Mouse (Mus musculus): Measurements from ENCODE around the gene Tgm4. TPM values are rescaled to one million over a fixed set of nuclear protein-coding genes. Genes with fewer than 3 reads are reported as not detected.

Tgm4 gene
- polyA plus RNA-seq, 1 experiment from 2014 or later, result 0.28 TPM

DNA sequence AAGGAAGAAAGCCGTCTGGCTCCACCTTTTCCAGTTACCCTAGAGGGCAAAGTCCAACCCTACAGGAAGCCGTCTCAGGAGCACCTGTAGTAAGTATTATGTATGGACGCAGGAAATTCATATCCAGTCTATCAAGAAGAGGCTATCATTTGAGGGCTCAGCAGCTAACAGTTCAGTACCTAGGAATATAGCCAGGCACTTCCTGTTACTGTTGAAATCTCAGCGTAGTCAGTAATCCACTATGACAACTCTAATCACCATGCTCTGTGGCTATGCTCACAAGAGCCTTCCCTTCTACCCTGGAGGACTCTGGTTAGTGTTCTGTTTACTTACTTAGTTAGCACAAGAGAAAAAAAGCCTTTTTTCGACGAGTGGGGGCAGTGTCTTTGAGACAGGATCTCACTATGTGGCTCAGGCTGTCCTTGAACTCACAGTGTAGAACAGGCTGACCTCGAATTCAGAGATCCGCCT, 77.3 kb downstream of the Tgm4 start:
- H3K4me1 ChIP-seq, result peaks cover 19% of the 10 kb centered on the region
- H3K9me3 ChIP-seq, result no peaks in the 10 kb centered on the region
- no peak for ATAC-seq (ENCODE audit: insufficient number of reproducible peaks, insufficient read depth, low FRiP score, low TSS enrichment)
- 54% methylated on average over 8 of the region's 8 CpGs for WGBS
- peak overlapping the region; percentile 69 for H3K4me2 ChIP-seq (replicated peaks)
- peak overlapping the region; percentile 75 for H3K4me3 ChIP-seq
- H3K9ac ChIP-seq, result peak overlapping the region; percentile 91; the same call in 1 of the 2 replicates
- peaks cover 11% of the 10 kb centered on the region; the same call in 1 of the 2 replicates for H3K36me3 ChIP-seq
- H3K27me3 ChIP-seq, result no peaks in the 10 kb centered on the region
- no peak overlapping the region for H3K27ac ChIP-seq

DNA sequence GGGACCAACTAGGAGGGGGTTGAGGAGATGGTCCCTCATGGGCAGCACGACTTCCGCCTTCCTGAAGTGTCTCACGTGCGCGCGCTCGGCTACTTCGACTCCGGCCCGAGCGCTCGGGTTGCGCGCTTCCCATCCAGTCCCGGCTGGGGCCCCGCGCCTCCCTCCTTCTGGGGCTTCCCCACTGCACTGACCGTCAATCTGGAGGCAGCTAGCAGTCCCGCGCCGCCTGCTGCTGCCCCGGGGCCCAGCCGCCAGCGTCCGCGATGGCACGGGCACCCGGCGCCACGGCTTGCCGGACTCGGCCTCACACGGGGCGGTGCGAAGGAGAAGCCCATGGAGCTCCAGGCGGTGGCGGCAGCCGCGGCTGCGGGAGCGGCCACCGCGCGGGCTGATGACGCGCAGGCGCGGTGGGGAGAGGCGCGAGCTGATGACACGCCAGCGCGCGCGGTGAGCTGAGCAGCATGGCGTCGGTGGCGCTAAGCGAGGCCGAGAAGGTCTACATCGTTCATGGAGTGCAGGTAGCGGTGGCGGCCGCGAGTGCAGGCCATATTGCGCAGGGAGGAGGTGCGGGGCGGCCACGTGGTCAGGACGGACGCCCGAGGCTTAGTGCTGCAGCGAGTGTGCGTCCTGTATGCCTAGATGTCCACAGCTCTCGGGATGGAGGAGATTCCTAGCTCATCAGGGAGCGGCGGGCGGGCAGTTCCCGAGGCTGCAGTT, 78.4 kb downstream of the Tgm4 start, which contains the start of the genes Zdhhc3 and Exosc7:
Gene Zdhhc3 (minus strand): TSS at position 401 of the 717 bp plus-strand sequence.
Gene Exosc7 (plus strand): TSS at position 411 of the 717 bp plus-strand sequence.
- under 1% methylated on average over 79 of the region's 79 CpGs for WGBS
- ATAC-seq (ENCODE audit: insufficient number of reproducible peaks, insufficient read depth, low FRiP score, low TSS enrichment), result peak; percentile 93
- Histone ChIP-seq H3K4me1 (peaks cover 19% of the 10 kb centered on the region), H3K36me3 (peaks cover 12% of the 10 kb centered on the region; the same call in 1 of the 2 replicates), H3K4me3 (peak within 1 kb of the TSS; percentile 75), H3K4me2 (replicated peaks) (peak within 1 kb of the TSS; percentile 69), H3K9ac (peak within 1 kb of the TSS; percentile 91), H3K27ac (peak within 1 kb of the TSS; percentile 96), H3K27me3 (no peaks in the 10 kb centered on the region), H3K9me3 (no peaks in the 10 kb centered on the region)

DNA sequence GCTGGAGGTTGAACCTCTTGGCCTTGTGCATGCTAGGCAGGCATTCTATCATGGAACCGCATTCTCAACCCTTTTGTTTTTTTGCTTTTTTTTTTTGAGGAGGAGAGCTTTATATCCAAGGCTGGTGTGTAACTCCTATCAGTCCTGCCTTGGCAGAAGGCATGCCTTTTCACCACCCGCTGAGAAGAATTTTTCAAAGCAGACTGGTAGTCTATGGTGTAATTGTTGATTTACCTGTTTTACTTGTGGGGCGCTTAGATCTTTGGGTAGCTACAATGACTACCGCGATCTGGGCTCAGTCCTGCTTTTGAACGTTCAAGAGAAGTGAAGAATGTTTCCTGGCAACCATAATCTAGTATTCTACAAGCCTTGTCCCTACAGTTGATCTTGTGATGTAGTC, 79.4 kb downstream of the Tgm4 start:
- H3K4me3 ChIP-seq, result peak overlapping the region; percentile 75
- WGBS, result 66% methylated on average over 6 of the region's 6 CpGs
- no peak overlapping the region for H3K27ac ChIP-seq
- H3K4me2 ChIP-seq (replicated peaks), result peak overlapping the region; percentile 69
- no peak for ATAC-seq (ENCODE audit: insufficient number of reproducible peaks, insufficient read depth, low FRiP score, low TSS enrichment)
- H3K27me3 ChIP-seq, result no peaks in the 10 kb centered on the region
- H3K9ac ChIP-seq, result peak overlapping the region; percentile 91
- H3K36me3 ChIP-seq, result peaks cover 18% of the 10 kb centered on the region
- no peaks in the 10 kb centered on the region for H3K9me3 ChIP-seq
- H3K4me1 ChIP-seq, result peaks cover 19% of the 10 kb centered on the region

DNA sequence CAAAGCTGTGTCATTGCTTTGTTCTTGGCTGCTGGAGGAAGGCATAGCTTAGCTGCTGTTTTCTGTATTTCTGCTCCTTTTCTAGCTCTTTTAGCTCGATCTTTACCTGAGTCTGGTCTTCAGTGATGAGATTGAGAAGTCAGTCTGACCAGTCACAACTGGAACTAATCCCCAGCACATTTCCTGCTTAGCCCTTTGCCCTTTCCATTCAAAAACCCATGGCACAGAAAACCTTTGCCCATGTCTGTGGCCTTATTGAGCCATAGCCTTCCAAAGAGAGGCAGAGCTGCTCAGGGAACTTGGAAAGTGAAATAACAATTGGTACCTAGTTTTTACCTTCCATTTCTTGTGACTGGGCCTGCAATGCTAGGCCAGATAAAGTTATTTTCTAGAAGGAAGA, 81.0 kb downstream of the Tgm4 start:
- Histone ChIP-seq H3K4me1 (peaks cover 19% of the 10 kb centered on the region), H3K27ac (no peak overlapping the region), H3K27me3 (no peaks in the 10 kb centered on the region), H3K4me2 (replicated peaks) (no peak overlapping the region), H3K9me3 (no peaks in the 10 kb centered on the region), H3K36me3 (peaks cover 34% of the 10 kb centered on the region), H3K4me3 (no peak overlapping the region), H3K9ac (no peak overlapping the region)
- ATAC-seq (ENCODE audit: insufficient number of reproducible peaks, insufficient read depth, low FRiP score, low TSS enrichment), result no peak
- WGBS, result 86% methylated on average over 1 of the region's 1 CpGs

Other genes starting within 250 kb of the Tgm4 start
- gene Tcaim, start 229.2 kb upstream of the Tgm4 start, polyA plus RNA-seq (2016; fragmentation: Nextera tagmentation; extraction: Ambion mirVana), result 7.6 and 8.1 TPM in 2 replicates
- gene Gm35549, start 190.7 kb upstream of the Tgm4 start, polyA plus RNA-seq (2016; fragmentation: Nextera tagmentation; extraction: Ambion mirVana), result 0.55 and 0.67 TPM in 2 replicates
- gene Zfp445, start 168.7 kb upstream of the Tgm4 start, polyA plus RNA-seq (2016; fragmentation: Nextera tagmentation; extraction: Ambion mirVana), result 100 and 109 TPM in 2 replicates
- 3.9 and 4.3 TPM in 2 replicates for gene Zkscan7, start 149.0 kb upstream of the Tgm4 start, polyA plus RNA-seq (2016; fragmentation: Nextera tagmentation; extraction: Ambion mirVana)
- 29.0 and 30.8 TPM in 2 replicates for gene Zfp105, start 111.7 kb upstream of the Tgm4 start, polyA plus RNA-seq (2016; fragmentation: Nextera tagmentation; extraction: Ambion mirVana)
- gene 1110059G10Rik, start 83.7 kb upstream of the Tgm4 start, polyA plus RNA-seq (2016; fragmentation: Nextera tagmentation; extraction: Ambion mirVana), result 29.7 and 31.7 TPM in 2 replicates
- gene Kif15, start 83.7 kb upstream of the Tgm4 start, polyA plus RNA-seq (2016; fragmentation: Nextera tagmentation; extraction: Ambion mirVana), result 66.7 and 70.8 TPM in 2 replicates
- 16.8 and 19.5 TPM in 2 replicates for gene Tmem42, start 13.4 kb upstream of the Tgm4 start, polyA plus RNA-seq (2016; fragmentation: Nextera tagmentation; extraction: Ambion mirVana)
- 81.3 and 82.1 TPM in 2 replicates for gene Zdhhc3, start 78.5 kb downstream of the Tgm4 start, polyA plus RNA-seq (2016; fragmentation: Nextera tagmentation; extraction: Ambion mirVana)
- 93.3 and 93.7 TPM in 2 replicates for gene Exosc7, start 78.5 kb downstream of the Tgm4 start, polyA plus RNA-seq (2016; fragmentation: Nextera tagmentation; extraction: Ambion mirVana)
- gene Clec3b, start 116.2 kb downstream of the Tgm4 start, polyA plus RNA-seq (2016; fragmentation: Nextera tagmentation; extraction: Ambion mirVana), result 0.17 TPM in 1 of 2 replicates, not detected in the other
- 6.2 and 6.3 TPM in 2 replicates for gene Cdcp1, start 181.3 kb downstream of the Tgm4 start, polyA plus RNA-seq (2016; fragmentation: Nextera tagmentation; extraction: Ambion mirVana)
- gene Tmem158, start 226.0 kb downstream of the Tgm4 start, polyA plus RNA-seq (2016; fragmentation: Nextera tagmentation; extraction: Ambion mirVana), result 11.1 and 11.3 TPM in 2 replicates